Mouse (Mus musculus) liver, embryonic 13.5 days (tissue): ENCODE measurements at regions not wholly inside any gene's neighbourhood (a gene's known extent, or its start where the extent isn't known, plus 50 kb on each side); places are given as distances from the start of the nearest gene placed in this dataset.

Experiments
- ATAC-seq: fragments of 200-750 bp; cut with Nextera tagmentation; 2 replicates; pipeline ENCODE4 v1.8.0; 2017; ENCODE audit warnings: low read depth, mild to moderate bottlenecking, moderate number of reproducible peaks, moderate library complexity
- DNase-seq: peaks from one replicate; pipeline ENCODE4 v3.0.0; 2022
- H3K27ac ChIP-seq: fragments of 300-500 bp; sonication (generic); 2 replicates; pipeline ENCODE4 v1.5.1; 2015; ENCODE audit warnings: moderate library complexity, mild to moderate bottlenecking, inconsistent platforms
- H3K27me3 ChIP-seq: fragments of 300-500 bp; sonication (generic); 2 replicates; pipeline ENCODE4 v1.6.1; 2015; ENCODE audit warnings: mild to moderate bottlenecking, inconsistent platforms
- H3K36me3 ChIP-seq: fragments of 300-500 bp; sonication (generic); 2 replicates; pipeline ENCODE4 v1.6.1; 2015; ENCODE audit warnings: mild to moderate bottlenecking, inconsistent platforms
- H3K4me1 ChIP-seq: fragments of 300-500 bp; sonication (generic); replicated peaks from 2 replicates; pipeline ENCODE4 v1.6.1; 2015; ENCODE audit warnings: inconsistent platforms
- H3K4me2 ChIP-seq: fragments of 300-500 bp; sonication (generic); 2 replicates; pipeline ENCODE4 v1.6.1; 2015; ENCODE audit warnings: inconsistent platforms, mild to moderate bottlenecking, moderate library complexity
- H3K4me3 ChIP-seq: fragments of 300-500 bp; sonication (generic); replicated peaks from 2 replicates; pipeline ENCODE4 v1.5.1; 2015; ENCODE audit warnings: mild to moderate bottlenecking, inconsistent platforms
- H3K9ac ChIP-seq: fragments of 300-500 bp; sonication (generic); 2 replicates; pipeline ENCODE4 v1.6.1; 2015; ENCODE audit warnings: mild to moderate bottlenecking, inconsistent platforms
- H3K9me3 ChIP-seq: fragments of 300-500 bp; sonication (generic); replicated peaks from 2 replicates; pipeline ENCODE4 v1.6.1; 2016; ENCODE audit warnings: inconsistent platforms
- WGBS: fragments of 180-500 bp; shearing (Covaris S2); methylation state at CpG from one replicate; pipeline ENCODE4 v1.1.7; 2015; ENCODE audit not compliant: insufficient replicate concordance; 5-methylcytosine and 5-hydroxymethylcytosine counted together

DNA sequence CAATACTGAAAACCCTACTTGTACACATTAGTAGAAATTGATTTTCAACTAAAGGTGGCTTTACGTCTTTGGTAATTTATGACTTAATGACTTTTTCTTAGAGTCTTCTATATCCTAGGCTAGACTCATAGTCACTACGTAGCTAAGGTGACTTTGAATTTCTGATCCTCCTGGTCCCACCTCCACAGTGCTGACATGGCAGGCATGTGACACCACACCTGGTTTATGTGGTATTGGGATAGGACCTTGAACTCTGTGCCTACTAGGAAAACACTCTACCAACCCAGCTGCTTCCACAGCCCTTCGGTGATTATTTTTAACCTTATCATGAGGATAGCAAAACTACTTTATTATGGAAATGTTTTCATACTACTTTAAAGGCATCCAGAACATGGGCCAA, 51.5 kb upstream of the D7Ertd443e start:
- Histone ChIP-seq H3K4me3 (no peak overlapping the region), H3K9ac (no peak overlapping the region), H3K27me3 (no peaks in the 10 kb centered on the region), H3K36me3 (no peaks in the 10 kb centered on the region), H3K9me3 (no peaks in the 10 kb centered on the region), H3K4me1 (no peaks in the 10 kb centered on the region), H3K27ac (no peak overlapping the region), H3K4me2 (no peak overlapping the region)
- no peak for DNase-seq
- WGBS = 73% methylated on average over 3 of the region's 3 CpGs
- ATAC-seq = no peak

DNA sequence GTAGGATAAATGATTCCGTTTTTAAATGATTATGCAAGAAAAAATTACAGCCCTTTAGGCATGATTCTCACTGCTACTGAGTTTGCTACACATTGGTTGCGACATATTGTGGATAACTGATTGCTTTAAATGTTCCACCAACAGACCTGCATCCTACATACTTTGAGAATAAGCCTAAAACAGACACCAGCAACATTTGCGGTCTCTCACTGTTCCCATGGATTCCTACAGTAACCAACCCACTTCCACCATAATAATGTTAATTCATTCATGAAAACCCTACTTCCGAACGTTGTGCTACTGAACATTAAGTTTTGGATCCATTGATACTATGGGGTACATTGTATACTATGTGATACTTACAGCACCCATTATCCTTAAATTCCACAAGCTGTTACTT, 53.8 kb upstream of the D7Ertd443e start:
- Histone ChIP-seq H3K36me3 (no peaks in the 10 kb centered on the region), H3K27ac (no peak overlapping the region), H3K9ac (no peak overlapping the region), H3K4me3 (no peak overlapping the region), H3K4me2 (no peak overlapping the region), H3K27me3 (no peaks in the 10 kb centered on the region), H3K4me1 (no peaks in the 10 kb centered on the region), H3K9me3 (no peaks in the 10 kb centered on the region)
- ATAC-seq = no peak
- no peak for DNase-seq
- WGBS = 64% methylated on average over 5 of the region's 5 CpGs

DNA sequence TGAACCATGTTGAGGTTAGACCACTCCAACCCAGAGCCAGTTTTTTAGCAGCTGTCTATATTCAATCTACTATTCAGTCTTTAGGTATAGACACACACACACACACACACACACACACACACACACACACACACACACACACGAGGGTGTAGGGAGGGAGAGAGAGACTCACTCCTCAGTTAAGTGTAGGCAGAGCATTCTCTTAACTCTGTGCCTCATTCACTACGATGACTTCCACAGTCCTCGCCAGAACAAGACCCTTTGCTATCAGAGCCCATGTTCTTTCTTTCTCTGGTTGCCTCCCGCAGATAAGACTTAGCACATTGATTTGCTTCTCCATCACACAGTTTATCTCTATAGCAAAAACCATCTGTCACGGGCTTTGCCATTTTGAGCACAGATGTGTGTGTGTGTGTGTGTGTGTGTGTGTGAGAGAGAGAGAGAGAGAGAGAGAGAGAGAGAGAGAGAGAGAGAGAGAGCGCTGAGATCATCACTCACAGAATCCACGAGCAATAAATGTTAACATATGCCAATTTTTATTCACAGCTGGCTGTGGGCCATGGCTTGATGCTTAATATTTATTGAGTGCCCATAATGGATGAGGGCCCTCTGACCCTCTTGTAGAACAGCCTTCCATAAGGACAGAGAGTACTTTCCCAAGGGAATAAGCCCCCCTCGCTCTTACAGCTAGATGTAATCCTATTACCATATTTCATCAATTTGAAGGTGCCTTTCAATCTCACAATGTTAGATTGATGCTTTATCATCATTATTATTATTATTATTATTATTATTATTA, 59.7 kb upstream of the D7Ertd443e start:
- Histone ChIP-seq H3K27me3 (no peaks in the 10 kb centered on the region), H3K27ac (no peak overlapping the region), H3K4me1 (no peaks in the 10 kb centered on the region), H3K9me3 (no peaks in the 10 kb centered on the region), H3K4me2 (no peak overlapping the region), H3K4me3 (no peak overlapping the region), H3K9ac (no peak overlapping the region), H3K36me3 (no peaks in the 10 kb centered on the region)
- DNase-seq = no peak
- no peak for ATAC-seq
- 42% methylated on average over 8 of the region's 8 CpGs for WGBS

DNA sequence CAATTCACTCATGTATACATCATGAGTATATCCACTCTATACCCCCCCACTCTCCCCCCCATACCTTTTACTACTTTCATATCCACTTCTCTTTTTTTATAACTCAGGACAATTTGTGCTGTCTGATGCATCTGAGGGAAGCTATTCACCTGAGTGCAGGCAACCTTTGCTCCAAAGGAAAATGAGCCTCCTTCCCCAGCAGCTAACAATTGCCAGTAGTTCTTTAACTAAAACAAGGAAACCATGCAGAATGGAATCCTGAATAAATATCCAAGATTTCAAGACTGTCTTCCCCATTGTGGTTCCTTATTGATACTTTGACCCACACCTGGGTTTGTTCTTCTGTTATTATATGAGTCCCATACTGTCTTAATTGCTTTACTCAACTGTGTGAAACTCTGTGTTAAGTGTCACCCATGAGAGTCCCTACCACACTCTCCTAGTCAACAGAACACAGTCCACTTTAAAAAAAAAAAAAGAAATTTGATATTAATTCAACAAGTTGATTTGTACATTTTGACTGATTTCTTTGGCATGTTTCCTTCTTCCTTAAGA, 62.3 kb upstream of the D7Ertd443e start:
- H3K27ac ChIP-seq = no peak overlapping the region
- no peak overlapping the region for H3K4me3 ChIP-seq
- no peak overlapping the region for H3K9ac ChIP-seq
- no peaks in the 10 kb centered on the region for H3K4me1 ChIP-seq
- no peak overlapping the region for H3K4me2 ChIP-seq
- H3K36me3 ChIP-seq = no peaks in the 10 kb centered on the region
- ATAC-seq (no peak), DNase-seq (no peak)
- no peaks in the 10 kb centered on the region for H3K27me3 ChIP-seq
- no peaks in the 10 kb centered on the region for H3K9me3 ChIP-seq

DNA sequence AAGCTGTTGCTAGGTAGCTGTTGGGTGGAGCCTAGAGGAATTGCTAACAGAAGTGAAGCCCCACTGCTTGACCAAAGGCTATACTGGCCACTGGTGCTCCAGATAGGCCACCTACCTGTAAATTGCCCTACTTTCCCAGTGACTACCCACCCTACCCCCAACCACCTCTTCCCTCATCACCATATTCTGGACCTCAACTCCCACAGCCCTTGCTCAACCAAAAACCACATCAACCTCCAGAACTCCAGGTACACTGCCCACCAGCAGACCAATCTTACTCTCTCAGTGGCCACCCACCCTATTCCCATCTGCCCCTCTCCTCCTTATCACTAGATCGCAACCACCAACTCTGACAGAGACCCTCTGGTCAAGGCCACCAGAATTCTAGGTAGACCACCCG, 63.4 kb upstream of the D7Ertd443e start:
- Histone ChIP-seq H3K4me3 (no peak overlapping the region), H3K9ac (no peak overlapping the region), H3K9me3 (no peaks in the 10 kb centered on the region), H3K36me3 (no peaks in the 10 kb centered on the region), H3K4me2 (no peak overlapping the region), H3K27me3 (no peaks in the 10 kb centered on the region), H3K27ac (no peak overlapping the region), H3K4me1 (no peaks in the 10 kb centered on the region)
- ATAC-seq (no peak), DNase-seq (no peak)
- 22% methylated on average over 2 of the region's 2 CpGs for WGBS

DNA sequence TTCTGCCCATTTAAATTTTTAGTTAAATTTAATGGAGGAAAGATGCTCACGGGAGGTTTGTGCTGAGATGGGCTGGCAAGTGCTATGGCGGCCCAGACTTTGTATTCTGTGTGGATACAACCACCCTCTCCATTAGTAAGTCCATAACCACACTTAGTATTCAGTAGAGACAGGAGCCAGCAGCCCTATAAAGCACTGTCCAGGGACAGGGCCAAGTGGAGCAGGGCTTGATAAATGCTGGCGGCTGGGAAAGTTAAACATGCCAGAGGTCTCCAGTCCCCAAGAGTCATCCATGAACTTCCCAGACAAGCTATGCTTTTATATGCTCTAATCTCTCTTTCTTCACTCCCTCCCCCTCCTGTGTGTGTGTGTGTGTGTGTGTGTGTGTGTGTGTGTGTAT, 77.2 kb upstream of the D7Ertd443e start:
- H3K27me3 ChIP-seq = no peaks in the 10 kb centered on the region
- H3K9ac ChIP-seq = no peak overlapping the region
- no peak overlapping the region for H3K4me3 ChIP-seq
- no peak for ATAC-seq
- no peaks in the 10 kb centered on the region for H3K36me3 ChIP-seq
- WGBS = 77% methylated on average over 3 of the region's 3 CpGs
- DNase-seq = no peak
- no peaks in the 10 kb centered on the region for H3K9me3 ChIP-seq
- H3K27ac ChIP-seq = no peak overlapping the region
- H3K4me1 ChIP-seq = no peaks in the 10 kb centered on the region
- H3K4me2 ChIP-seq = no peak overlapping the region

DNA sequence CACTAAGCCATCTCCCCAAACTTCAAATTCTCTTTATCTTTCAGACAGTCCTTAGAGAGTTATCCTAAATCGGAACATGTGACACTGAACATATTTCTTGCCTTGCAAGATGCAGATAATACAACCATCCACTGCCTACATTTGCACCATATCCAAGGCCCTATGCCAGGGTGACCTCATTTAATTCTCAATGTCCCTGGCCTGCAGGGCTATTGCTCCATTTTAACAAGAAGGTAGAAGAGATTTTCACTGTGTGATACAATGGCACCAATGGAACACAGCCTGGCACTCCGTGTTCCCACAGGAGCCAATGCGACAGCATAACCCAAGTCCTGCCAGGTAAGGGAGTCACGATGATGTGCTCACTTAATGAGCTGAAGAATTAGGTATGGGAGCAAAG, 77.9 kb upstream of the D7Ertd443e start:
- no peak for ATAC-seq
- Histone ChIP-seq H3K9ac (no peak overlapping the region), H3K4me3 (no peak overlapping the region), H3K27me3 (no peaks in the 10 kb centered on the region), H3K9me3 (no peaks in the 10 kb centered on the region), H3K36me3 (no peaks in the 10 kb centered on the region), H3K4me1 (no peaks in the 10 kb centered on the region), H3K4me2 (no peak overlapping the region), H3K27ac (no peak overlapping the region)
- WGBS = 70% methylated on average over 4 of the region's 4 CpGs
- DNase-seq = no peak

DNA sequence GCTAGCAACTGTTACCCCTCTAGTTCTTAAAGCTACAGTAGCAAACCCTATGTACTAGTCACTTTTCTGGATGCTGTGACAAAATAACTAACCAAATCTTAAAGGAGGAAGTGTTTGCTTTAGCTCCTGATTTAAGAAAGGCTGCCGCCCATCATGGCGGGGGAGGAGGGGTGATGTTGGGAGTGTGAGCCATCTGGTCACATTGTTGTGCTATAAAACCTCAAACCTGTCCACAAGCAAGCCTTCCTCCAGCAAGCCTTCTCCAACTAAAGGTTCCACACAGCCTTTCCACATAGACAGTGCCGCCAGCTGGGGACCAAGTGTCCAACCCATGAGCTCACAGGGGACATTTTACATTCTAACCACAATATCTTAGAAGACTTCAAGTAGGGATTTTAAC, 81.8 kb upstream of the D7Ertd443e start:
- WGBS = 65% methylated on average over 3 of the region's 3 CpGs

DNA sequence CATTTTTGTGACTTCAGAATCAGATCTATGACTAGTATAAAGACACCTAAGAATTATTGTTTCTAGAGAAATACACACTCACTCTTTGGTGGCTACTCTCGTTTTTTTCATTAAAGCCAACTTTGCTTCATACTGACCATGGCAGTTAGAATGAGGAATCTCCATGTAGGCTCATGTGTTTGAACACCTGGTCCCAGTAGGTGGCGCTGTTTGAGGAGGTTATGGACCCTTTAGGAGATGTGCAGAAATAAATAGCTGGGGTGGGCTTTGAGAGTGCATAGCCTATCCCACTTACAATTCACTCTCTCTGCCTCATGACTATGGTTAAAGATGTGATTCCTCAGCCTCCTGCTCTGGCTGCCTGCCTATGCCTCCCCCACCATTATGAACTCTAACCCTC, 85.8 kb upstream of the D7Ertd443e start:
- peak; percentile 1 for DNase-seq

More for the DNA sequence above, 81.8 kb upstream of the D7Ertd443e start:
- no peaks in the 10 kb centered on the region for H3K27me3 ChIP-seq
- H3K9me3 ChIP-seq = no peaks in the 10 kb centered on the region
- no peak overlapping the region for H3K9ac ChIP-seq
- H3K27ac ChIP-seq = no peak overlapping the region
- no peaks in the 10 kb centered on the region for H3K4me1 ChIP-seq
- H3K4me3 ChIP-seq = no peak overlapping the region
- no peak for ATAC-seq
- no peak for DNase-seq
- no peaks in the 10 kb centered on the region for H3K36me3 ChIP-seq
- no peak overlapping the region for H3K4me2 ChIP-seq

DNA sequence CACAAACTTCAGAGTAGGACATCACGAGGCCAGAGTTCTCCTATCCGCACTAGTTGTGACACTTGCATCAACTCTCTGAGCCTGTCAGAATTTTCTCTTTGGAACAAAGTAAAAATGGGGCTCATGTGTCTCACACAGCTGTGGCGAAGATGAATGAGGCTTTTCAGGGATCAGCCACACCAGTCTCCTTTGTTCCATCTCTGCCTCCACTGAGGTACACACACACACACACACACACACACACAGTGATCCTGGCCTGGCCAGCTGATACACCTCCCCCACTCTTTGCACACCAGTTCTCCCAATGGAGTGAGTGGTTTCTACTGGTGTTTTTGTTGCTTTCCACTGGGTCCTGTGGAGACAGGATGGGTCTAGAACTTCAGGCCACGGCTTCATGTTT, 105.9 kb upstream of the D7Ertd443e start:
- Histone ChIP-seq H3K9me3 (no peaks in the 10 kb centered on the region), H3K9ac (no peak overlapping the region), H3K4me1 (no peaks in the 10 kb centered on the region), H3K27ac (no peak overlapping the region), H3K27me3 (no peaks in the 10 kb centered on the region), H3K36me3 (no peaks in the 10 kb centered on the region), H3K4me2 (no peak overlapping the region), H3K4me3 (no peak overlapping the region)
- no peak for DNase-seq
- 49% methylated on average over 4 of the region's 4 CpGs for WGBS
- no peak for ATAC-seq

More for the DNA sequence above, 85.8 kb upstream of the D7Ertd443e start:
- Histone ChIP-seq H3K36me3 (no peaks in the 10 kb centered on the region), H3K4me3 (no peak overlapping the region), H3K27ac (no peak overlapping the region), H3K4me1 (no peaks in the 10 kb centered on the region), H3K9me3 (no peaks in the 10 kb centered on the region), H3K27me3 (no peaks in the 10 kb centered on the region), H3K4me2 (no peak overlapping the region), H3K9ac (no peak overlapping the region)
- no peak for ATAC-seq
- WGBS = 12% methylated on average over 2 of the region's 2 CpGs

DNA sequence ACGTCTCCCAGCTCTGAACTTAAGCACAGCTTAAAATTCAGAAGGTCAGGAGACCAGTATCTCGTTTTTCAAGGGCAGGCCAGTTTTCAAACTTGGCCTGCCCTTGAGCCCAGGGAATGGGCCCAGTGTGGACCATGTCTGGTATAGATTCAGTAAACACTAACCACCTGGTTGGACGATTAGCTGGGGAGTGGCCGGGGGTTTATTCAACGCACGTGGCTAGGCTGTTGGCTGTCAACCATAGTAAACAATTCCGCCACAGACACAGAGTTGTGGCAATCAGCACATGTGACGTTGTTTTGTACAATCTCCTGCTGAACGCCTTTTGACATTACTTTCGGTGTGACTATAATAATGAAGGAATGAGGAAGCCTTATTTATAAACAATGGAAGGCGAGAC, 111.8 kb upstream of the D7Ertd443e start:
- no peak overlapping the region for H3K4me3 ChIP-seq
- no peaks in the 10 kb centered on the region for H3K27me3 ChIP-seq
- no peaks in the 10 kb centered on the region for H3K36me3 ChIP-seq
- no peaks in the 10 kb centered on the region for H3K4me1 ChIP-seq
- H3K9me3 ChIP-seq = no peaks in the 10 kb centered on the region
- no peak overlapping the region for H3K4me2 ChIP-seq
- ATAC-seq (no peak), DNase-seq (no peak)
- no peak overlapping the region for H3K27ac ChIP-seq
- no peak overlapping the region for H3K9ac ChIP-seq
- WGBS = 59% methylated on average over 11 of the region's 11 CpGs

DNA sequence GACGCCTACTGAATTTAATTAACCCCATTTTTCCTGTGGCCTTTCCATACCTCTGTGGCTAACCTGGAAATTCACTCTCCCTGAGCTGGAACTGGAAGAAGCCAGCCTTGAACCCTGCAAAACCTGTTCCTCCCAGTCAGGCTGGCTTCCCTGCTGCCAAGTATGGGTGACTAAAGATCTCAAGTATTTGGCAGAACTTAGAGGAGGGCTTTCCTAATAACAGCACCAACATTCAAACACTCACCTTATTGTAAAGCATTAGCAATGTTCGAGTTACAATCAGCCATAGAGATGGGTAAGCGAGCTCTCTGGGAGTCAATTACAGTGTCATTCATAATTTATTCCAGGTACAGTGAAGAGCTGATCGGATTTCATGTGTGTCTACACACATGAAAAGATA, 112.4 kb upstream of the D7Ertd443e start:
- H3K9ac ChIP-seq = no peak overlapping the region
- H3K4me3 ChIP-seq = no peak overlapping the region
- no peaks in the 10 kb centered on the region for H3K9me3 ChIP-seq
- no peaks in the 10 kb centered on the region for H3K27me3 ChIP-seq
- no peak for ATAC-seq
- no peaks in the 10 kb centered on the region for H3K4me1 ChIP-seq
- 60% methylated on average over 4 of the region's 4 CpGs for WGBS
- no peak overlapping the region for H3K27ac ChIP-seq
- H3K4me2 ChIP-seq = no peak overlapping the region
- no peaks in the 10 kb centered on the region for H3K36me3 ChIP-seq
- no peak for DNase-seq
